Mouse (Mus musculus): Measurements from ENCODE around the gene Rpl21. TPM values are rescaled to one million over a fixed set of nuclear protein-coding genes. Genes with fewer than 3 reads are reported as not detected.
A peak's percentile ranks its signal among the peaks of the same experiment; 100 is the strongest.

Gene Rpl21
- polyA plus RNA-seq, 1 experiment from 2014 or later, result 522 TPM

DNA sequence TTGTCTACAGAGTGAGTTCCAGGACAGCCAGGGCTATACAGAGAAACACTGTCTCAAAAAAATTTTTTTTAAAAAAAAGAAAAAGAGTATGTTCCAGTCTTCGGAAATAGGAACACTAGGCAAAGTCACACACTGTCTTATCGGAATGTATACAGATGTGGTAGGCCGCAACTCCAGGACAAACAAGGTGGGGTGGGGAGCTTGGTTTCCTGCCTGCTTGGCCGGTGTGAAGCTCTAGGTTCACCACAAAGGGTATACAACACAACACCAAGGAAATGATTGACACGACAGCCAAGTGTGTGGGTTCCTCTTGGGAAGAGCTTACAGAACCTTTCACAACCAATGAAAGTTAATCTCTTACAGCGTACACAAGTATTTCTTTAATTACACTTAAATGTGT is 49.6 kb downstream of the Rpl21 start:
- no peak for ATAC-seq (ENCODE audit: low FRiP score, low TSS enrichment)
- H3K4me3 ChIP-seq (ENCODE audit: low read depth, low read length), result no peak overlapping the region
- WGBS, result 65% methylated on average over 6 of the region's 6 CpGs
- H3K36me3 ChIP-seq (ENCODE audit: control insufficient read depth, insufficient read depth, low read length), result no peaks in the 10 kb centered on the region
- no peak overlapping the region for H3K27ac ChIP-seq (replicated peaks)
- H3K4me1 ChIP-seq (replicated peaks; ENCODE audit: control insufficient read depth, insufficient read depth), result no peaks in the 10 kb centered on the region
- H3K27me3 ChIP-seq (ENCODE audit: control insufficient read depth, insufficient read depth, low read length), result no peaks in the 10 kb centered on the region
- no peak for TF ChIP-seq EP300 (optimal IDR thresholded peaks at IDR 0.05)
- no peak for TF ChIP-seq CTCF (IDR thresholded peaks at IDR 0.05; ENCODE audit: low read depth)
- no peak for DNase-seq (ENCODE audit: low spot score)
- no peak overlapping the region for H3K9ac ChIP-seq (ENCODE audit: low read length)
- no peaks in the 10 kb centered on the region for H3K9me3 ChIP-seq (ENCODE audit: control insufficient read depth, low read length)
- no peak overlapping the region for H3K4me2 ChIP-seq (replicated peaks; ENCODE audit: low read depth)

DNA sequence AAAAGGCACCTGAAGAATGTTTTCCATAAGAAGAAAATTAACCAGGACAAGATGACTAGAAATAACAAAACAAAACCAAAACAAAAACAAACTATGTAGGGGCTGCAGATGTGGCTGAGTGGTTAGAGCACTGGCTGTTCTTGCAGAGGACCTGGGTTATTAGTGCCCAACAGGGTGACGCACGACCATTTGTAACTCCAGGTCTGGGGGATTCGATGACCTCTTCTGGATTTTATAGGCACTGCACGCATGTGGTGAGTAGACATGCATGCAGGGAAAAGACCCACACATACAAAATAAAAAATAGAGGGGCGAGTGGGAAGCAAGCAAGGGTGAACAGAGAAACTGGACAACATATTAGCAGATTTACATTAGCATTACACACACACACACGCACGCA is 50.4 kb downstream of the Rpl21 start:
- H3K36me3 ChIP-seq (ENCODE audit: control insufficient read depth, insufficient read depth, low read length), result no peaks in the 10 kb centered on the region
- TF ChIP-seq CTCF (IDR thresholded peaks at IDR 0.05; ENCODE audit: low read depth) (peak; percentile 48), EP300 (optimal IDR thresholded peaks at IDR 0.05) (no peak)
- no peak overlapping the region for H3K9ac ChIP-seq (ENCODE audit: low read length)
- H3K9me3 ChIP-seq (ENCODE audit: control insufficient read depth, low read length), result no peaks in the 10 kb centered on the region
- H3K27ac ChIP-seq (replicated peaks), result no peak overlapping the region
- no peak overlapping the region for H3K4me3 ChIP-seq (ENCODE audit: low read depth, low read length)
- no peaks in the 10 kb centered on the region for H3K4me1 ChIP-seq (replicated peaks; ENCODE audit: control insufficient read depth, insufficient read depth)
- 73% methylated on average over 7 of the region's 7 CpGs for WGBS
- DNase-seq (ENCODE audit: low spot score), result no peak
- ATAC-seq (ENCODE audit: low FRiP score, low TSS enrichment), result no peak
- H3K27me3 ChIP-seq (ENCODE audit: control insufficient read depth, insufficient read depth, low read length), result no peaks in the 10 kb centered on the region
- no peak overlapping the region for H3K4me2 ChIP-seq (replicated peaks; ENCODE audit: low read depth)

DNA sequence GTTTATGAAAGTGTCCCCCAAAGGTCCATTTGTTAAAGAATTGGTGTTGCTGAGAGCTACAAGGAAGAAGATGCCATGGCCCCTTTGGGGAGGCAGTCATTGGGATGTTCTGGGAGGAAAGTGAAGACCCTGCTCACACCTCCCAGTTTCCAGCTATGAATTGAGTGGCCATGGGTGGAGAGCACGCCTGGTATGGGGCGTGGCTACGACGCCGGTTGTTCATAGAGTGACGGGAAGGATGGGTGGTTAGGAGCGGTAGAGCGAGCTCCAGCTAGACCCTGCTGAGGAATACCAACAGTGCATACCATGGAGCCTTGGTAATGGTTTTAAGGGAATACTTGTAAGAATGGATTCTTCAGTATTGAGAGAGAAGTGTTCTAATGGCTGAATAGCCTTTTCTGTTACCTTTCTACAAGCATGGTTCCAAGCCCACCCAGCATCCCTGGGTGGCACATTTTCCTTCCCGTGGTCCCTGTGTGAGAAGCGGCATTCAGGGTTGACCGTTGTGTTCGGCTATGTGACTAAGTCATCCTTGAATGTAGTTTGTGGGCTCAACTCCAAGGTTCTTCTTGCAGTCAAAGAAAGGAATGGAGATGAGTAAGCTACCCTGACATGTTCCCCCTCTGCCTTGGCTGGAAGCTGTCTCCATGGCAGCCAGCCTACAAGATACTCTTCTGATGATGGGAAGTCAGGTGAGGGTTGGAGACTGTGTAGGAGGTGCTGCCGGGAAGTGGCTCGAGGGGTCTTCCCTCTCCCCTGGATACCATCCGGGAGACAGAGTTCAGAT is 51.0 kb downstream of the Rpl21 start:
- no peaks in the 10 kb centered on the region for H3K27me3 ChIP-seq (ENCODE audit: control insufficient read depth, insufficient read depth, low read length)
- no peak overlapping the region for H3K9ac ChIP-seq (ENCODE audit: low read length)
- no peaks in the 10 kb centered on the region for H3K9me3 ChIP-seq (ENCODE audit: control insufficient read depth, low read length)
- DNase-seq (ENCODE audit: low spot score) (no peak), ATAC-seq (ENCODE audit: low FRiP score, low TSS enrichment) (no peak)
- H3K4me3 ChIP-seq (ENCODE audit: low read depth, low read length), result no peak overlapping the region
- WGBS, result 73% methylated on average over 15 of the region's 15 CpGs
- no peak overlapping the region for H3K27ac ChIP-seq (replicated peaks)
- H3K36me3 ChIP-seq (ENCODE audit: control insufficient read depth, insufficient read depth, low read length), result no peaks in the 10 kb centered on the region
- H3K4me1 ChIP-seq (replicated peaks; ENCODE audit: control insufficient read depth, insufficient read depth), result no peaks in the 10 kb centered on the region
- no peak overlapping the region for H3K4me2 ChIP-seq (replicated peaks; ENCODE audit: low read depth)
- TF ChIP-seq EP300 (optimal IDR thresholded peaks at IDR 0.05) (no peak), CTCF (IDR thresholded peaks at IDR 0.05; ENCODE audit: low read depth) (no peak)

Other genes with a start within 250 kb of the Rpl21 start
- gene Gpr12, start 247.7 kb upstream of the Rpl21 start, polyA plus RNA-seq (2015; fragmentation: Nextera tagmentation; extraction: Ambion mirVana), result 0.05 and 0.12 TPM in 2 replicates
- gene Usp12, start 37.9 kb upstream of the Rpl21 start, polyA plus RNA-seq (2015; fragmentation: Nextera tagmentation; extraction: Ambion mirVana), result 10.4 and 10.5 TPM in 2 replicates
- 13.7 and 13.8 TPM in 2 replicates for gene Rasl11a, start 12.2 kb downstream of the Rpl21 start, polyA plus RNA-seq (2015; fragmentation: Nextera tagmentation; extraction: Ambion mirVana)
- gene Gtf3a, start 115.8 kb downstream of the Rpl21 start, polyA plus RNA-seq (2015; fragmentation: Nextera tagmentation; extraction: Ambion mirVana), result 67.9 and 70.4 TPM in 2 replicates
- 21.0 and 25.0 TPM in 2 replicates for gene Mtif3, start 130.9 kb downstream of the Rpl21 start, polyA plus RNA-seq (2015; fragmentation: Nextera tagmentation; extraction: Ambion mirVana)
- gene Lnx2, start 243.7 kb downstream of the Rpl21 start, polyA plus RNA-seq (2015; fragmentation: Nextera tagmentation; extraction: Ambion mirVana), result 9.3 and 10.8 TPM in 2 replicates
- 150 TPM in 2 replicates for gene Polr1d, start 244.2 kb downstream of the Rpl21 start, polyA plus RNA-seq (2015; fragmentation: Nextera tagmentation; extraction: Ambion mirVana)